Mouse (Mus musculus) lung, adult 2 months (tissue): ENCODE measurements around the gene Tmem41b. TPM values are rescaled to one million over a fixed set of nuclear protein-coding genes. Genes with fewer than 3 reads are reported as not detected.

Experiments
- DNase-seq: peaks from one replicate; pipeline ENCODE4 v3.0.0; 2022
- H3K4me1 ChIP-seq: fragments of 200-500 bp; 2 replicates; pipeline ENCODE4 v1.6.1; 2011; ENCODE audit warnings: low read length; ENCODE audit not compliant: control insufficient read depth, insufficient read depth
- H3K4me3 ChIP-seq: fragments of 200-500 bp; replicated peaks from 2 replicates; pipeline ENCODE3; 2011; ENCODE audit warnings: low read depth, mild to moderate bottlenecking, control low read depth, low read length; ENCODE audit errors: extremely low read depth
- CTCF ChIP-seq: fragments of 200-500 bp; IDR thresholded peaks from 2 replicates; pipeline ENCODE4 v1.5.1; 2011; ENCODE audit warnings: mild to moderate bottlenecking, low read length, control low read depth; ENCODE audit not compliant: insufficient read depth
- POLR2A ChIP-seq: fragments of 200-500 bp; IDR thresholded peaks from 2 replicates; pipeline ENCODE4 v1.6.1; 2011; ENCODE audit warnings: low read depth, mild to moderate bottlenecking, control low read depth, low read length, borderline replicate concordance; ENCODE audit errors: extremely low read depth
- WGBS: fragments of 180-500 bp; shearing (Covaris S2); methylation state at CpG from one replicate; pipeline ENCODE4 v1.1.7; 2018; 5-methylcytosine and 5-hydroxymethylcytosine counted together
- polyA plus RNA-seq: library from polyadenylated mRNA; depleted of rRNA; stranded (reverse); fragments of >200 nt; gene quantifications from 2 replicates; pipeline ENCODE4 v1.2.3, GENCODE M21; 2012; rRNA removed

Tmem41b gene
- polyA plus RNA-seq, 1 experiment: 23.8 TPM

- no peak for DNase-seq
- WGBS: 45% methylated on average over 6 of the region's 6 CpGs
Measured at GRCm38 (mm10) chr7:109944421-109945034, 42.2 kb downstream of the Tmem41b start.

GRCm38 (mm10) chr7:109929628-109930027, 57.1 kb downstream of the Tmem41b start:
- DNase-seq: no peak
- peaks cover 3% of the 10 kb centered on the region; the same call in 1 of the 2 replicates for H3K4me1 ChIP-seq
- TF ChIP-seq POLR2A (no peak), CTCF (peak; percentile 49; the same call in 1 of the 2 replicates)
- no peak overlapping the region for H3K4me3 ChIP-seq

More at GRCm38 (mm10) chr7:109944421-109945034, 42.2 kb downstream of the Tmem41b start:
- TF ChIP-seq POLR2A (no peak), CTCF (no peak)
- Histone ChIP-seq H3K4me3 (no peak overlapping the region), H3K4me1 (peaks cover 17% of the 10 kb centered on the region)

- no peak for DNase-seq
- H3K4me3 ChIP-seq: no peak overlapping the region
- TF ChIP-seq POLR2A (no peak), CTCF (no peak)
- peaks cover 3% of the 10 kb centered on the region; the same call in 1 of the 2 replicates for H3K4me1 ChIP-seq
- WGBS: 91% methylated on average over 6 of the region's 6 CpGs
Measured at GRCm38 (mm10) chr7:109928365-109928764, 58.4 kb downstream of the Tmem41b start.

GRCm38 (mm10) chr7:109924965-109925364, 61.8 kb downstream of the Tmem41b start:
- 72% methylated on average over 2 of the region's 2 CpGs for WGBS
- peak; percentile 20 for DNase-seq
- Histone ChIP-seq H3K4me3 (no peak overlapping the region), H3K4me1 (peaks cover 3% of the 10 kb centered on the region; the same call in 1 of the 2 replicates)
- TF ChIP-seq CTCF: no peak
- no peak for TF ChIP-seq POLR2A

- DNase-seq: no peak
- Histone ChIP-seq H3K4me3 (no peak overlapping the region), H3K4me1 (no peaks in the 10 kb centered on the region)
- TF ChIP-seq POLR2A (no peak), CTCF (no peak)
- 89% methylated on average over 4 of the region's 4 CpGs for WGBS
Measured at GRCm38 (mm10) chr7:109922889-109923288, 63.8 kb downstream of the Tmem41b start.

Other genes with a start within 250 kb of the Tmem41b start
- gene Tmem9b, start 234.1 kb downstream of the Tmem41b start, polyA plus RNA-seq: 45.4 and 60.4 TPM in 2 replicates
- gene Nrip3, start 204.9 kb downstream of the Tmem41b start, polyA plus RNA-seq: 0.05 and 0.22 TPM in 2 replicates
- 16.7 and 21.8 TPM in 2 replicates for gene Scube2, start 121.2 kb downstream of the Tmem41b start, polyA plus RNA-seq
- gene Dennd5a, start 26.5 kb downstream of the Tmem41b start, polyA plus RNA-seq: 122 and 134 TPM in 2 replicates
- 20.9 and 23.6 TPM in 2 replicates for gene Ipo7, start 31.3 kb upstream of the Tmem41b start, polyA plus RNA-seq
- 12.5 and 15.0 TPM in 2 replicates for gene Zfp143, start 74.3 kb upstream of the Tmem41b start, polyA plus RNA-seq
- gene Wee1, start 135.1 kb upstream of the Tmem41b start, polyA plus RNA-seq: 2.9 and 5.9 TPM in 2 replicates
- 38.2 and 39.7 TPM in 2 replicates for gene Swap70, start 234.8 kb upstream of the Tmem41b start, polyA plus RNA-seq